Mouse (Mus musculus) layer of hippocampus, adult 2 months (tissue): ENCODE results near the gene Eps8l3. TPM values are rescaled to one million over a fixed set of nuclear protein-coding genes. Genes with fewer than 3 reads are reported as not detected.

Experiments used
- DNase-seq, 2 experiments: peaks; one replicate each; pipeline ENCODE4 v3.0.0; 2022; ENCODE audit warnings: low spot score in 2 of 2
- H3K27ac ChIP-seq: fragments of 200-600 bp; 2 replicates; pipeline ENCODE4 v1.8.1; 2022
- H3K4me3 ChIP-seq: fragments of 200-600 bp; 2 replicates; pipeline ENCODE4 v1.8.1; 2022; ENCODE audit warnings: mild to moderate bottlenecking
- CTCF ChIP-seq: fragments of 200-600 bp; conservative IDR thresholded peaks from 2 replicates; pipeline ENCODE4 v1.8.1; 2022; ENCODE audit warnings: antibody characterized with exemption, mild to moderate bottlenecking, moderate library complexity
- total RNA-seq, 2 experiments: library from RNA; stranded (reverse); gene quantifications; 2 replicates each; pipeline ENCODE4 v1.2.3; 2021

Gene Eps8l3
- total RNA-seq, 2 experiments from 2014 or later, result not detected

GRCm38 (mm10) chr3:107862471-107862870, 14.6 kb upstream of the Eps8l3 start:
- no peak for TF ChIP-seq CTCF
- H3K27ac ChIP-seq, result no peak overlapping the region; the same call in 1 of the 2 replicates
- no peak for DNase-seq
- H3K4me3 ChIP-seq, result no peak overlapping the region

DNA sequence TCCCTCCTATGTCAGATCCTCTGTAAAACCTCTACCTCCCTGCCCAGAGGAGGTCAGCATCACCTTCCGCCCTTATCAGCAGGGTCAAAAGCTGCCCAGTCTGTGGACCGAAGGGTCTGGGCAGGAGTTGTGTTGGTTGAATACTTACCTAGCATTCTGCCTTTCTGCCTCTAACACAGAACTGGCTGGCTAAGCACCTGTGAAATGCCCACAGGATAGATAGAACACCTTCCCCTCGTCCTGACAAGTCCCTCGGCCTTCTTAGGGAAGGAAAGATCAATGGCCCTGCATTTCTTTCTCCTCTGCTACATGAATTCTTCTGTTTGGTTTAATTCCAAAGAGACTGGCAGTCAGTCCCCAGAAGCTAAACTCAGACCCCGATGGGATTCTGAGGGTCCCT, 13.6 kb upstream of the Eps8l3 start:
- no peak for DNase-seq
- peak overlapping the region; percentile 43 for H3K27ac ChIP-seq
- H3K4me3 ChIP-seq, result no peak overlapping the region
- no peak for TF ChIP-seq CTCF

- Histone ChIP-seq H3K27ac (peak overlapping the region; percentile 43), H3K4me3 (no peak overlapping the region)
- TF ChIP-seq CTCF, result peak; percentile 98
- peak; percentile 92 for DNase-seq
These were observed 13.0 kb upstream of the Eps8l3 start for GRCm38 (mm10) chr3:107863898-107864603.

DNA sequence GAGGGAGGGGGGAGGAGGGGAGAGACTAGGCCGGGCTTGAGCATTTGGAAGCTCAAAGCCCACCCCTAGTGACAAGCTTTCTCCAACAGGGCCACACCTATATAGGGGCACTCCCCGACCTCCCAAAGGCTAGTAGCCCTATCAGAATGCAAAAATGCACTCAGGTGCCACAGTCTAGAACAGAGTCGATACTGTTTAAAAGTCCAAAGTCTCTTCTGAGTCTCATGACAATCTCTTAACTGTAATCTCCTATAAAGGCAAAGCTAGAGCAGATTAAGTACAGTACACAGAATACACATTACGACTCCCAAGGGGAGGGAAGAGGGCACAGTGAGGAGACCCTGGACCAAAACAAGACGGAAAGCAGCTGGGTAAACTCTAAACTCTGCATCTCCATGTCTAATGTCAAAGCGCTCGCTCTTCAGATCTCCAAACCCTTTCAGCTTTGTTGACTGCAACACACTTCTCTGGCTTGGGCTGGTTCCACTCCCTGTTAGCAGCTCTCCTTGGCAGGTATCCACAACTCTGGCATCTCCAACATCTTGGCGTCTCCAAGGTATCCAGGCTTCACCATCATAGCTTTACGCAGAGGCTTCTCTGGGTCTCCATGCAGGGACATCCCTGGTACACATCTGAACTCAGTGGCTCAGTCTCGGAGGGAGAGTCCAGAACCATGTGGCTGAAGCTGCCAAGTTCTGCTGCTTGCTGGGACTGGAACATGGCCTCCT, 11.5 kb upstream of the Eps8l3 start:
- Histone ChIP-seq H3K4me3 (no peak overlapping the region), H3K27ac (no peak overlapping the region)
- no peak for DNase-seq
- TF ChIP-seq CTCF, result no peak

DNA sequence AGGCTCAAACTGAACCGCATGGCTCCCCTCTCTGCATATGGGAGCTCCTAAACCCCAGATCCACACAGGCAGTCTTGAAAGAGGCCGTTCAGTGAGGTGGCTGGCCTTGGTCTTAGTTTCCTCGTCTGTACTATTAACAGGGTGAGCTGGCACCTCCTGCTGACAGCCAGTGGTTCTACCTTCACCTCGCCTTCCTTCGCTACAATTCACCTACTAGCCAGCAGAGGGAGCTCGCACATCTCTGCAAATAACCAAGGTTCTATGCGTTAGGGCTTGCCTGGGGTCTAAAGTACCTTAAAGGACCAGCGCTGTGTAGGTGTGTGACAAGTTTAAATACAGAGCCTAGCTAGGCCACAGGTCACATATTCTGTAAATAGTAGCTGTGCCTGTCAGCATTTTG, 9.9 kb upstream of the Eps8l3 start:
- TF ChIP-seq CTCF, result peak; percentile 100
- peak; percentile 87 to 91 for DNase-seq
- peak overlapping the region; percentile 75 for H3K27ac ChIP-seq
- no peak overlapping the region for H3K4me3 ChIP-seq

GRCm38 (mm10) chr3:107868452-107868851, 8.6 kb upstream of the Eps8l3 start:
- H3K4me3 ChIP-seq, result no peak overlapping the region
- TF ChIP-seq CTCF, result no peak
- DNase-seq, result no peak
- peak overlapping the region; percentile 91 for H3K27ac ChIP-seq

- DNase-seq, result peak; percentile 37 to 60
- Histone ChIP-seq H3K27ac (peak overlapping the region; percentile 91), H3K4me3 (no peak overlapping the region)
- no peak for TF ChIP-seq CTCF
These were observed 7.9 kb upstream of the Eps8l3 start for GRCm38 (mm10) chr3:107869097-107869496.

- no peak for DNase-seq
- Histone ChIP-seq H3K27ac (peak overlapping the region; percentile 90), H3K4me3 (no peak overlapping the region)
- TF ChIP-seq CTCF, result no peak
These were observed 7.1 kb upstream of the Eps8l3 start for GRCm38 (mm10) chr3:107869925-107870324.

DNA sequence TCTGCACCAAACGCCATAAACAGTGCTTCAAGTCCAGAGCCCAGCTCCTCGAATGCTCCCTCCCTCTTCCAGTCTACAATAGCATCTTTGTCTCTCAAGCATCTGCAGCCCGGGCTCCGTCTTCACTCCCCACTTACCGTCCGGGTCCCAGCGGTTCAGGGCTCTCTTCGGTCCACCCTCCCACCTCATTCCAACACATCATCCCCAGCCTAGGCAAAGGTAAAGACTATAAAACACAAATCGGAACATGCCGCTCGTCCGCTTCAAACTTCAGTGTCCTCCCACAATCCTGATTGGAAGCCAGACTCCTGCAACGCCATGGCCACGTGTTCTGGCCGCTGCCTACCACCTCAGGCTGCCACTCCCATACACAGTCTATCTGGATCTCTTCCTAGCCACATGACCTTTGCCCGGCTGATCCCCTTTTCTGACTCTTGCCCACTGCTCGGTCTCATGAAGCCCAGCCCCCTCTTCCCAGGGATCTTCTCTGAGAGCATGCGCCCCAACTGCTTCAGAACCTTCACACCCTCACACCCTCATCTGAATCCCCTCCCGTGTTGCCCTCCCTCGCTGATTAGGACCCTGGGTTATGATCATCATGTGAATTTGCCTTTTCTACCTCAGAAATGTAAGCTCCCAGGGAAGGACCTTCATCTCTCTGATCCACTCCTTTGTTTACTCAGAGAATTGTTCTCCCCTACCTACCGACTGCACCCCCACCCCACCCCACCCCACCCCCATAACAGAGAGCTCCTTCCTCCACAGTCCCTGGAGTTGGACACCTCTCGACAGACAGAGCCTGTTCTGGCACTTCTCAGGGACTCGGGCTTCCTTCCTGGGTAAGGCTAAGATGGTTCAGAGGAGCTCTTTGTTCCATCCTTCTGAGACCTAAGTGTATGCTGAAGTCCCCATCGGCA, 3.4 kb upstream of the Eps8l3 start:
- DNase-seq, result no peak
- TF ChIP-seq CTCF, result no peak
- H3K4me3 ChIP-seq, result no peak overlapping the region

GRCm38 (mm10) chr3:107875231-107875630, 1.8 kb upstream of the Eps8l3 start:
- no peak for TF ChIP-seq CTCF
- no peak overlapping the region for H3K27ac ChIP-seq
- H3K4me3 ChIP-seq, result no peak overlapping the region

More for the DNA sequence above, 3.4 kb upstream of the Eps8l3 start:
- H3K27ac ChIP-seq, result peak overlapping the region; percentile 28; the same call in 1 of the 2 replicates

DNA sequence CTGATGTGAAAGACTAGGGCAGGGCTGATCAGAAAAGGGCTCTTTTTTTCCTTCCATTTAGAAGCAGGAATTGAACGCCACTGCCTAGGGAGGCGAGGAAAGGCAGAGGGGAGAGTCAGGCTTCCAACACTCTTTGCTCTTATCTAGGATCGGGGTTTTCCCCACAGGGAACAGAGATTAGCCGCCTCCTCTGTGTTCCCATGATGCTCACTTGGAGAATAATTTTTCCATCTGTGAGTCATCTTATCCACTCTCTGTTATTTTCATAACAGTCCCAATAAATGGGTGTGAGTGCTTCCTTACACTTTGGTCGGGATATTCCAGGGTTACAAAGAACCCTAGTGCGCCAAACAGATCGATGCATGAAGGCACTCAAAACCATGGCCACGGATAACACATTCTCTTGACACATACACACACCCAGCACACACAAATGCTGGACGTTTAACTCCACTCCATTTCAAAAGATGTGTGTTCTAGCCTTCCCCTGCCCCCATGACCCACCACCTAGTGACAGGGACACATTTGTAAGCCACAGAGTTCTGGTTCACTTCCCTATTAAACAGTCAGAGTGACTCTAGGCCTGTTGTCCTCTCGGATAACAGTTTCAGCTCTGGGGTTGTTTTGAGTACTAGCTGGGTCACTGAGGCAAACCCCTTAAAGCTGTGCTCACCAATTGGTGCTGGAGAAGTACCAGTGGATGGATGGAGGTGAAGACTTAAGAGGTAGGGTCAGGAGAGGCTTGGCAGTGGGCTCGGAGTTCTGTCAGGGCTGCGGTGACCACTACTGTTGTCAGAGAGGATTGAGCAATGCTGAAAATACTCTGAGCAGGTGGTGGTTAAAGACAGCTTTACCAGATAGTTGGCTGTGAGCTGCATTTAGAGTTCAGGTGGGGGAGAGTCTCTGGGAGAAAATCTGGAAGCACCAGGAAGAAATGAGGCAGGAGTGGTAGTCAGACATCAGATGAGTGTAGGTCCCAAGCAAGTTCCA, 1.0 kb downstream of the Eps8l3 start:
- H3K27ac ChIP-seq, result no peak overlapping the region
- DNase-seq, result no peak
- H3K4me3 ChIP-seq, result no peak overlapping the region
- no peak for TF ChIP-seq CTCF

More at GRCm38 (mm10) chr3:107875231-107875630, 1.8 kb upstream of the Eps8l3 start:
- no peak for DNase-seq
